Mouse (Mus musculus) bone marrow macrophage, adult 2 months (primary cell): Measurements from ENCODE around the gene Cbx5.

Experiments
- CTCF ChIP-seq: IDR thresholded peaks from 2 replicates; pipeline ENCODE4 v1.5.1; 2012; ENCODE audit warnings: low read depth, mild to moderate bottlenecking, low read length, moderate library complexity
- POLR2A ChIP-seq: IDR thresholded peaks from 2 replicates; pipeline ENCODE4 v1.6.1; 2012; ENCODE audit warnings: mild to moderate bottlenecking, low read depth, low read length, borderline replicate concordance

DNA sequence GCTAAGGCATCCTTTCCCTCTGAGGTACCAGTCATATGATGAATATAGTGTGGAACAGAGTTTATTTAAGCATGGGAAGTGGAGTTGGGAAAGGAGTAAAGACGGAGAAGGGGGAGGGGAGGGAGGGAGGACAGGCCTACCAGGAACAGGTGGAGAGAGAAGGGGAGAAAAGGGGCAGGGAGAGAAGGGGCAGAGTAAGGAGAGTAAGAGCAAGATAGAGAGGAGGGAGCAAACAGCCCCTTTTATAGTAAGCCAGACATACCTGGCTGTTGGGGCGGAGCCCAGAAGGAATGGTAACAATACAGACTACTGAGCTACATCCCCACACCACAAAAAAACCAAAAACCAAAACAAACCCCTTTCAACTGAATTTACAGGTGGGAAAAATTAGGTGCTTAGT, 23.6 kb downstream of the Cbx5 start:
- TF ChIP-seq CTCF (no peak), POLR2A (no peak)
